Mouse (Mus musculus): ENCODE measurements around the gene Eif3i.
A peak's percentile ranks its signal among the peaks of the same experiment; 100 is the strongest.

Eif3i gene

GRCm38 (mm10) chr4:129618786-129619691 is 18.6 kb upstream of the Eif3i start, which contains the start of gene Iqcc:
Gene Iqcc, minus strand, starts transcription at chr4:129619099.
- peak; percentile 88 for DNase-seq (ENCODE audit: low read depth, low spot score)

GRCm38 (mm10) chr4:129618031-129618430 is 17.6 kb upstream of the Eif3i start:
- DNase-seq (ENCODE audit: low read depth, low spot score): no peak

GRCm38 (mm10) chr4:129617121-129617641 is 16.7 kb upstream of the Eif3i start:
- DNase-seq (ENCODE audit: low read depth, low spot score): no peak

- no peak for DNase-seq (ENCODE audit: low read depth, low spot score)
These were observed 16.2 kb upstream of the Eif3i start for GRCm38 (mm10) chr4:129616631-129617030.

- no peak for DNase-seq (ENCODE audit: low read depth, low spot score)
These were observed 15.4 kb upstream of the Eif3i start for GRCm38 (mm10) chr4:129615801-129616290.

- no peak for DNase-seq (ENCODE audit: low read depth, low spot score)
These were observed 13.6 kb upstream of the Eif3i start, which contains the start of gene Dcdc2b for GRCm38 (mm10) chr4:129614093-129614492. Gene Dcdc2b, minus strand, starts transcription at chr4:129614257.

- DNase-seq (ENCODE audit: low read depth, low spot score): no peak
These were observed 10.0 kb upstream of the Eif3i start for GRCm38 (mm10) chr4:129610472-129610871.

- DNase-seq (ENCODE audit: low read depth, low spot score): no peak
These were observed 9.6 kb upstream of the Eif3i start for GRCm38 (mm10) chr4:129610026-129610425.

GRCm38 (mm10) chr4:129609139-129609631 is 8.7 kb upstream of the Eif3i start:
- DNase-seq (ENCODE audit: low read depth, low spot score): no peak

GRCm38 (mm10) chr4:129608426-129609025 is 8.1 kb upstream of the Eif3i start:
- peak; percentile 50 for DNase-seq (ENCODE audit: low read depth, low spot score)

GRCm38 (mm10) chr4:129588865-129589264 is 11.6 kb downstream of the Eif3i start:
- DNase-seq (ENCODE audit: low read depth, low spot score): no peak

- no peak for DNase-seq (ENCODE audit: low read depth, low spot score)
These were observed 13.5 kb downstream of the Eif3i start for GRCm38 (mm10) chr4:129586943-129587342.

- no peak for DNase-seq (ENCODE audit: low read depth, low spot score)
These were observed 14.7 kb downstream of the Eif3i start for GRCm38 (mm10) chr4:129585773-129586172.

GRCm38 (mm10) chr4:129584884-129585608 is 15.4 kb downstream of the Eif3i start:
- DNase-seq (ENCODE audit: low read depth, low spot score): no peak

GRCm38 (mm10) chr4:129584370-129584769 is 16.1 kb downstream of the Eif3i start:
- DNase-seq (ENCODE audit: low read depth, low spot score): no peak

GRCm38 (mm10) chr4:129582251-129582650 is 18.2 kb downstream of the Eif3i start:
- DNase-seq (ENCODE audit: low read depth, low spot score): no peak

- no peak for DNase-seq (ENCODE audit: low read depth, low spot score)
These were observed 20.1 kb downstream of the Eif3i start for GRCm38 (mm10) chr4:129580347-129580746.

- DNase-seq (ENCODE audit: low read depth, low spot score): no peak
These were observed 22.0 kb downstream of the Eif3i start, which contains the start of gene Fam167b for GRCm38 (mm10) chr4:129578466-129578865. Gene Fam167b, minus strand, starts transcription at chr4:129578549.

- DNase-seq (ENCODE audit: low read depth, low spot score): no peak
These were observed 22.8 kb downstream of the Eif3i start for GRCm38 (mm10) chr4:129577688-129578087.

- DNase-seq (ENCODE audit: low read depth, low spot score): no peak
These were observed 23.5 kb downstream of the Eif3i start for GRCm38 (mm10) chr4:129576863-129577491.
